Mouse (Mus musculus): ENCODE measurements at regions not wholly inside any gene's neighbourhood (a gene's known extent, or its start where the extent isn't known, plus 50 kb on each side); places are given as distances from the start of the nearest gene placed in this dataset.

DNA sequence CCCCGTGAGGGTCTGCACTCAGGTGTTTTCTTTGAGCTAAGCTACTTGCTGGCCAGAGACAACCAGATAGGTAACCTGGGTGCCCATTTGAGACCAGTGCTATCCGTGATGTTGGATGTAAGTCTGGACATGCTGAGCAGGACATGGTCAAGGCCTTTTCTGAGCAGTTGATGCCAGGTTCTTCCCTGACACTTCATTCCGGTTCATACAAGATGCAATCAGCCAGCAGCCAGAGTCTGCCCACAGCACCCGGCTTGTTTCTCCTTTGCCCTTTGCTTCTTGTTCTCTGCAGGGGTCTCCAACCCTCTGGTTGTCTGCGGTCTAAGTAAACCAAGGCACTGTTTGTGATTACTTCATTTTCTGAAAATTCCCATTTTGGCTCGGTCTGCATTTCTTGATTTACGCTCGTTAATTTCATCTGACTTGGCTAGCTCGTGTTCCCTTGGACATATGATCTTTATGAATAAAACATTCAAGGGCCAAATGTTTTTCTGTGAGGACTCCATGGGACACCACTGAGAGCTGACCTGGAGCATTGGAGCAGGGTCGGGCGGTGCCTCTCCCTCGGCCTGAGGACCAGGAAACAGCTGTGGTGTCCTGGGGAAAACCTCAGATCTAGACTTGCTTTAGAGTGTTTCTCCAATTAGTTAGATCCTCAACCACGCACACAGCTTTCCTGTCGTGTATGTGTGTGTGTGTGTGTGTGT, 61.8 kb upstream of the Serp2 start:
- no peak for TF ChIP-seq ZC3H11A (IDR thresholded peaks at IDR 0.05; ENCODE audit: borderline replicate concordance, low read depth, low read length)
- no peak for TF ChIP-seq CHD2 (IDR thresholded peaks at IDR 0.05; ENCODE audit: low read depth, low read length)
- TF ChIP-seq ZNF384 (IDR thresholded peaks at IDR 0.05; ENCODE audit: low read depth, low read length), result no peak
